Mouse (Mus musculus) hindbrain, embryonic 11.5 days (tissue): ENCODE measurements at regions not wholly inside any gene's neighbourhood (a gene's known extent, or its start where the extent isn't known, plus 50 kb on each side); places are given as distances from the start of the nearest gene placed in this dataset.

Experiments used
- ATAC-seq: fragments of 200-750 bp; cut with Nextera tagmentation; 2 replicates; pipeline ENCODE4 v1.8.0; 2017; ENCODE audit warnings: mild to moderate bottlenecking, moderate TSS enrichment, moderate library complexity; ENCODE audit not compliant: low FRiP score
- DNase-seq: peaks from one replicate; pipeline ENCODE4 v3.0.0-alpha.2; 2015; ENCODE audit warnings: low spot score
- H3K27ac ChIP-seq: fragments of 300-500 bp; sonication (generic); 2 replicates; pipeline ENCODE4 v1.5.1; 2014; ENCODE audit warnings: mild to moderate bottlenecking, low read depth, low read length
- H3K27me3 ChIP-seq: fragments of 300-500 bp; sonication (generic); 2 replicates; pipeline ENCODE4 v1.6.1; 2014; ENCODE audit warnings: mild to moderate bottlenecking, low read length, moderate library complexity, mixed read lengths; ENCODE audit not compliant: control insufficient read depth, insufficient read depth
- H3K36me3 ChIP-seq: fragments of 300-500 bp; sonication (generic); 2 replicates; pipeline ENCODE4 v1.6.1; 2014; ENCODE audit warnings: mild to moderate bottlenecking, low read length, moderate library complexity, mixed read lengths; ENCODE audit not compliant: control insufficient read depth, insufficient read depth
- H3K4me1 ChIP-seq: fragments of 300-500 bp; sonication (generic); replicated peaks from 2 replicates; pipeline ENCODE4 v1.6.1; 2014; ENCODE audit warnings: low read length, mixed read lengths; ENCODE audit not compliant: control insufficient read depth, insufficient read depth
- H3K4me2 ChIP-seq: fragments of 300-500 bp; sonication (generic); replicated peaks from 2 replicates; pipeline ENCODE4 v1.6.1; 2014; ENCODE audit warnings: mild to moderate bottlenecking, low read depth, low read length
- H3K4me3 ChIP-seq: fragments of 300-500 bp; sonication (generic); 2 replicates; pipeline ENCODE4 v1.5.1; 2014; ENCODE audit warnings: low read depth, low read length
- H3K9ac ChIP-seq: fragments of 300-500 bp; sonication (generic); 2 replicates; pipeline ENCODE4 v1.6.1; 2014; ENCODE audit warnings: low read depth, low read length
- H3K9me3 ChIP-seq: fragments of 300-500 bp; sonication (generic); 2 replicates; pipeline ENCODE4 v1.6.1; 2016; ENCODE audit warnings: low read length; ENCODE audit not compliant: control insufficient read depth
- WGBS: fragments of 180-500 bp; shearing (Covaris S2); extraction: QIAGEN DNeasy Blood & Tissue Kit; methylation state at CpG from one replicate; pipeline ENCODE4 v1.1.7; 2014; 5-methylcytosine and 5-hydroxymethylcytosine counted together

GRCm38 (mm10) chr14:29814626-29815025 lies 93.0 kb upstream of the Cacna2d3 start:
- H3K36me3 ChIP-seq = no peaks in the 10 kb centered on the region
- ATAC-seq (no peak), DNase-seq (no peak)
- no peaks in the 10 kb centered on the region for H3K27me3 ChIP-seq
- H3K9ac ChIP-seq = no peak overlapping the region
- H3K4me1 ChIP-seq = no peaks in the 10 kb centered on the region
- no peak overlapping the region for H3K4me3 ChIP-seq
- no peaks in the 10 kb centered on the region for H3K9me3 ChIP-seq
- WGBS = 83% methylated on average over 4 of the region's 4 CpGs
- H3K27ac ChIP-seq = no peak overlapping the region
- H3K4me2 ChIP-seq = no peak overlapping the region

GRCm38 (mm10) chr14:29817548-29817947 lies 95.9 kb upstream of the Cacna2d3 start:
- 85% methylated on average over 4 of the region's 4 CpGs for WGBS
- no peak for ATAC-seq
- Histone ChIP-seq H3K4me1 (no peaks in the 10 kb centered on the region), H3K9me3 (no peaks in the 10 kb centered on the region), H3K9ac (no peak overlapping the region), H3K27ac (no peak overlapping the region), H3K27me3 (no peaks in the 10 kb centered on the region), H3K36me3 (no peaks in the 10 kb centered on the region), H3K4me3 (no peak overlapping the region), H3K4me2 (no peak overlapping the region)
- no peak for DNase-seq

- no peak overlapping the region for H3K27ac ChIP-seq
- no peaks in the 10 kb centered on the region for H3K36me3 ChIP-seq
- no peak overlapping the region for H3K9ac ChIP-seq
- no peaks in the 10 kb centered on the region for H3K9me3 ChIP-seq
- no peaks in the 10 kb centered on the region for H3K4me1 ChIP-seq
- H3K4me3 ChIP-seq = no peak overlapping the region
- no peak for ATAC-seq
- no peak overlapping the region for H3K4me2 ChIP-seq
- WGBS = 95% methylated on average over 7 of the region's 7 CpGs
- no peaks in the 10 kb centered on the region for H3K27me3 ChIP-seq
- no peak for DNase-seq
These were observed 96.6 kb upstream of the Cacna2d3 start for GRCm38 (mm10) chr14:29818251-29818650.

- no peaks in the 10 kb centered on the region for H3K4me1 ChIP-seq
- no peak overlapping the region for H3K9ac ChIP-seq
- H3K4me3 ChIP-seq = no peak overlapping the region
- no peaks in the 10 kb centered on the region for H3K36me3 ChIP-seq
- DNase-seq = no peak
- no peak for ATAC-seq
- no peaks in the 10 kb centered on the region for H3K9me3 ChIP-seq
- no peak overlapping the region for H3K27ac ChIP-seq
- 85% methylated on average over 2 of the region's 2 CpGs for WGBS
- H3K4me2 ChIP-seq = no peak overlapping the region
- H3K27me3 ChIP-seq = no peaks in the 10 kb centered on the region
These were observed 97.1 kb upstream of the Cacna2d3 start for GRCm38 (mm10) chr14:29818751-29819150.

GRCm38 (mm10) chr14:29837063-29837462 lies 115.4 kb upstream of the Cacna2d3 start:
- no peaks in the 10 kb centered on the region for H3K27me3 ChIP-seq
- 74% methylated on average over 1 of the region's 1 CpGs for WGBS
- DNase-seq (no peak), ATAC-seq (no peak)
- no peak overlapping the region for H3K4me2 ChIP-seq
- H3K36me3 ChIP-seq = no peaks in the 10 kb centered on the region
- no peak overlapping the region for H3K9ac ChIP-seq
- no peak overlapping the region for H3K27ac ChIP-seq
- no peak overlapping the region for H3K4me3 ChIP-seq
- no peaks in the 10 kb centered on the region for H3K9me3 ChIP-seq
- H3K4me1 ChIP-seq = no peaks in the 10 kb centered on the region

GRCm38 (mm10) chr14:29839576-29839975 lies 117.9 kb upstream of the Cacna2d3 start:
- Histone ChIP-seq H3K9me3 (no peaks in the 10 kb centered on the region), H3K9ac (no peak overlapping the region), H3K4me1 (no peaks in the 10 kb centered on the region), H3K4me3 (no peak overlapping the region), H3K27ac (no peak overlapping the region), H3K36me3 (no peaks in the 10 kb centered on the region), H3K4me2 (no peak overlapping the region), H3K27me3 (no peaks in the 10 kb centered on the region)
- no peak for ATAC-seq
- DNase-seq = no peak
- 85% methylated on average over 3 of the region's 3 CpGs for WGBS

GRCm38 (mm10) chr14:29841361-29842117 lies 119.9 kb upstream of the Cacna2d3 start:
- no peaks in the 10 kb centered on the region for H3K9me3 ChIP-seq
- no peak overlapping the region for H3K4me2 ChIP-seq
- no peak overlapping the region for H3K4me3 ChIP-seq
- ATAC-seq (no peak), DNase-seq (no peak)
- H3K9ac ChIP-seq = no peak overlapping the region
- H3K27me3 ChIP-seq = no peaks in the 10 kb centered on the region
- 90% methylated on average over 7 of the region's 7 CpGs for WGBS
- no peak overlapping the region for H3K27ac ChIP-seq
- H3K4me1 ChIP-seq = no peaks in the 10 kb centered on the region
- H3K36me3 ChIP-seq = no peaks in the 10 kb centered on the region

- H3K9me3 ChIP-seq = no peaks in the 10 kb centered on the region
- ATAC-seq = no peak
- H3K36me3 ChIP-seq = no peaks in the 10 kb centered on the region
These were observed 120.4 kb upstream of the Selenok start for GRCm38 (mm10) chr14:29847661-29848060.

GRCm38 (mm10) chr14:29851286-29851685 lies 116.8 kb upstream of the Selenok start:
- no peak for DNase-seq
- no peak overlapping the region for H3K4me3 ChIP-seq
- no peaks in the 10 kb centered on the region for H3K4me1 ChIP-seq
- H3K27ac ChIP-seq = no peak overlapping the region
- no peak overlapping the region for H3K9ac ChIP-seq
- no peak overlapping the region for H3K4me2 ChIP-seq
- WGBS = 87% methylated on average over 5 of the region's 5 CpGs
- no peaks in the 10 kb centered on the region for H3K9me3 ChIP-seq
- H3K36me3 ChIP-seq = no peaks in the 10 kb centered on the region
- no peaks in the 10 kb centered on the region for H3K27me3 ChIP-seq
- ATAC-seq = no peak

More at GRCm38 (mm10) chr14:29847661-29848060, 120.4 kb upstream of the Selenok start:
- Histone ChIP-seq H3K4me3 (no peak overlapping the region), H3K4me2 (no peak overlapping the region), H3K9ac (no peak overlapping the region), H3K27me3 (no peaks in the 10 kb centered on the region), H3K4me1 (no peaks in the 10 kb centered on the region), H3K27ac (no peak overlapping the region)
- no peak for DNase-seq
- 82% methylated on average over 7 of the region's 7 CpGs for WGBS
